Comparison of ENCODE assay signal across 8 mouse cellular contexts in the genomic region with DNA sequence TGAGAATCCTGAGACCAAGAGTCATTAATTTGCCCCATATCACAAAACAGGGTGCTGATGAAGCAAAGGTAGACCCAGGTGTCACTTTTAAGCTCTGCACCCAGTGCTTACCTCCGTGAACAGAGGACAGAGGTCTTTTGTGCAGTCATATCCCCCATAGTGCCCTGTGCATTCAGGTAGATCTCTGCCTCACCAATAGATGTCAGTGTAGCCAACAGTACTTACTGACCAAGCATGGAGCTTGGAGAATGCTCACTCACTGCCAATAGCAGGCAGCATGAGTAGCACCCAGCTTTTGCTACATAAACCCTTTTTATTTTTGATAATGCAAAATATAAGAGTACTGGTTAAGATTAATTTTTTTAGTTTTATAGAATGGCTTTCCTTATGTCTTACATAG.
A peak's percentile ranks its signal among the peaks of the same experiment; 100 is the strongest.
DNase-seq lines count a peak whose midpoint lies in the region; ATAC-seq and TF ChIP-seq lines count a peak whose summit lies in the region.

No protein-coding gene starts in this region.

- H3K9ac ChIP-seq in intestine, embryonic 14.5 days (ENCODE audit: low read length) = no peak overlapping the region
- H3K9ac ChIP-seq in midbrain, postnatal 0 days (replicated peaks; ENCODE audit: low read length, poor library complexity, severe bottlenecking) = no peak overlapping the region

- H3K27ac ChIP-seq in heart, embryonic 10.5 days = no peak overlapping the region
- H3K27ac ChIP-seq in cerebellum, adult 2 months (ENCODE audit: insufficient read depth, low read length) = no peak overlapping the region
- H3K27ac ChIP-seq in intestine, embryonic 14.5 days (ENCODE audit: low read depth) = no peak overlapping the region
- no peak overlapping the region for H3K27ac ChIP-seq in midbrain, postnatal 0 days (ENCODE audit: low read depth, low read length)

- no peaks in the 10 kb centered on the region for H3K27me3 ChIP-seq in heart, embryonic 10.5 days (ENCODE audit: insufficient read depth, poor library complexity, severe bottlenecking)
- no peaks in the 10 kb centered on the region for H3K27me3 ChIP-seq in cerebellum, adult 2 months (ENCODE audit: control insufficient read depth, insufficient read depth, low read length)
- no peaks in the 10 kb centered on the region for H3K27me3 ChIP-seq in intestine, embryonic 14.5 days (replicated peaks; ENCODE audit: control insufficient read depth, insufficient read depth, low read length)
- H3K27me3 ChIP-seq in midbrain, postnatal 0 days (ENCODE audit: insufficient read depth, low read length) = no peaks in the 10 kb centered on the region

- H3K4me1 ChIP-seq in heart, embryonic 10.5 days = no peaks in the 10 kb centered on the region
- H3K4me1 ChIP-seq in cerebellum, adult 2 months (ENCODE audit: control insufficient read depth, insufficient read depth, low read length) = peaks cover 2% of the 10 kb centered on the region; the same call in 1 of the 2 replicates
- H3K4me1 ChIP-seq in intestine, embryonic 14.5 days (replicated peaks; ENCODE audit: control insufficient read depth, insufficient read depth, low read length) = no peaks in the 10 kb centered on the region
- H3K4me1 ChIP-seq in midbrain, postnatal 0 days (ENCODE audit: insufficient read depth, low read length) = peaks cover 9% of the 10 kb centered on the region

- DNase-seq in heart, adult 18-20 months = peak; percentile 21 to 22
- no peak for DNase-seq in heart, embryonic 10.5 days (ENCODE audit: low spot score)
- peak; percentile 39 for DNase-seq in A20 (ENCODE audit: low read depth, low spot score)
- peak; percentile 52 to 82 for DNase-seq in cerebellum, adult 2 months
- DNase-seq in intestine, embryonic 14.5 days (ENCODE audit: low spot score) = no peak
- DNase-seq in midbrain, postnatal 0 days (ENCODE audit: low spot score) = peak; percentile 69
- no peak for DNase-seq in B cell, adult 2 months

- H3K4me2 ChIP-seq in intestine, embryonic 14.5 days (ENCODE audit: low read length) = no peak overlapping the region
- H3K4me2 ChIP-seq in midbrain, postnatal 0 days (ENCODE audit: low read depth, low read length, poor library complexity, severe bottlenecking) = no peak overlapping the region

- no peak overlapping the region for H3K4me3 ChIP-seq in heart, embryonic 10.5 days
- no peak overlapping the region for H3K4me3 ChIP-seq in cerebellum, adult 2 months (replicated peaks; ENCODE audit: insufficient read depth, low read depth, low read length)
- no peak overlapping the region for H3K4me3 ChIP-seq in intestine, embryonic 14.5 days (ENCODE audit: low read depth, low read length)
- H3K4me3 ChIP-seq in midbrain, postnatal 0 days (ENCODE audit: low read depth, low read length) = no peak overlapping the region

- peak; percentile 50; the same call in 1 of the 2 replicates for ATAC-seq in intestine, embryonic 14.5 days (replicated peaks; ENCODE audit: low FRiP score, low TSS enrichment, low read depth)
- ATAC-seq in midbrain, postnatal 0 days (ENCODE audit: low FRiP score) = 0 out of 2 replicates have a peak, but pooled peaks have one; percentile 54
- ATAC-seq in erythroblast, adult 5-6 weeks (replicated peaks; ENCODE audit: low FRiP score, poor library complexity, severe bottlenecking) = no peak

- H3K36me3 ChIP-seq in heart, embryonic 10.5 days = no peaks in the 10 kb centered on the region
- H3K36me3 ChIP-seq in intestine, embryonic 14.5 days (ENCODE audit: control insufficient read depth, insufficient read depth, low read length) = no peaks in the 10 kb centered on the region
- no peaks in the 10 kb centered on the region for H3K36me3 ChIP-seq in midbrain, postnatal 0 days (ENCODE audit: insufficient read depth, low read length)

- no peak; the same call in 1 of the 2 replicates for TF ChIP-seq POLR2A in cerebellum, adult 2 months (IDR thresholded peaks at IDR 0.05; ENCODE audit: borderline replicate concordance, insufficient read depth, low read length)

- H3K9me3 ChIP-seq in heart, embryonic 10.5 days = no peaks in the 10 kb centered on the region
- H3K9me3 ChIP-seq in intestine, embryonic 14.5 days (ENCODE audit: control insufficient read depth, low read length) = no peaks in the 10 kb centered on the region
- no peaks in the 10 kb centered on the region for H3K9me3 ChIP-seq in midbrain, postnatal 0 days (ENCODE audit: low read length)

- peak; percentile 90 for TF ChIP-seq CTCF in cerebellum, adult 2 months (IDR thresholded peaks at IDR 0.05; ENCODE audit: borderline replicate concordance, insufficient read depth, low read depth, low read length)
- peak; percentile 74 for TF ChIP-seq CTCF in midbrain, postnatal 0 days (IDR thresholded peaks at IDR 0.05)

- 46% methylated on average over 1 of the region's 1 CpGs for WGBS in heart, embryonic 10.5 days
- WGBS in cerebellum, adult 2 months = 3% methylated on average over 1 of the region's 1 CpGs
- 44% methylated on average over 1 of the region's 1 CpGs for WGBS in intestine, embryonic 14.5 days
- 43% methylated on average over 1 of the region's 1 CpGs for WGBS in midbrain, postnatal 0 days

Comparison
In these comparisons a context has a peak if more than half of its experiments do, and no peak if none do; other contexts are left out.
1. DNase-seq: peak in heart, adult 18-20 months (2 of 2), A20 (single experiment), cerebellum, adult 2 months (2 of 2) and midbrain, postnatal 0 days (single experiment); none in heart, embryonic 10.5 days (single experiment), intestine, embryonic 14.5 days (single experiment) and B cell, adult 2 months (0 of 2).